18 mouse cellular contexts compared by ENCODE assay signal in the genomic region with DNA sequence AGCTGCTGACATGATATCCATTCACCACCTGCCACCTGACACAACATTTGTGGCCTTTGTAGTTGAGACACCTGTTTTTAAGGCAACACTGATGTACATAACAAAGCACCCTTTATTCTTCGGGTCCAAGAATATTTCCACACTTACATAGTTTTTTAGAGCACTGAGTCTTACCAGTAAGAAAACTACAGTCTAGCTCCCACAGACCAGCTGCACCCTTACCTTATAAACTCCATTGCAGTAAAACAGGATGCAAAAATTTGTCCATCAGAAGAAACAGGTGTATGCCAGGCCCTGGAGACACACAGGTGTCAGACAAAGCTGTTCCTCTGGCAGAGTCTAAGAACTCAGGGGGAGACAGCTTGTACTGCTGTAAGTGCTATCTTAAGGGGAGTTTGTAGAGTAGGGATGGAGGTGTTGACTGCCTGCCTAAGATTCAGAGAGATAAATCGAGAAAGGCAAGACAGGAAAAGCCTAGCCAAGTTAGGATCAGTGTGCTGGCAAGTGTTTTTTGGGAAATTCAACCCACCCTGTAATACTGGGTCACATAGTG.
"Had no signal": no experiment of that assay in that cellular context is flagged by ENCODE, and none has a peak within 500 bp of the region (broad histone marks: within the 10 kb centered on the region; RNA-seq: fewer than 3 reads in every experiment).

No protein-coding gene starts in this region.

- ATAC-seq: liver, postnatal 0 days; midbrain, embryonic 15.5 days had no signal

- H3K27ac ChIP-seq: kidney, postnatal 0 days; limb, embryonic 12.5 days; liver, embryonic 13.5 days; lung, embryonic 15.5 days; macrophage; midbrain, embryonic 15.5 days; neural tube, embryonic 13.5 days; stomach, embryonic 15.5 days had no signal

- H3K4me3 ChIP-seq: limb, embryonic 12.5 days; liver, embryonic 13.5 days; lung, embryonic 15.5 days; megakaryocyte, embryonic 14.5 days; midbrain, embryonic 15.5 days; neural tube, embryonic 13.5 days; stomach, embryonic 15.5 days had no signal

- H3K4me2 ChIP-seq: limb, embryonic 12.5 days; liver, embryonic 13.5 days; lung, embryonic 15.5 days; midbrain, embryonic 11.5 days; midbrain, embryonic 15.5 days; neural tube, embryonic 13.5 days; stomach, embryonic 15.5 days had no signal

- H3K36me3 ChIP-seq: limb, embryonic 12.5 days; liver, embryonic 13.5 days; lung, embryonic 15.5 days; midbrain, embryonic 15.5 days; neural tube, embryonic 13.5 days; stomach, embryonic 15.5 days had no signal

- DNase-seq: kidney, adult 9 months; kidney, postnatal 36 days; layer of hippocampus, adult 9-11 months; layer of hippocampus, postnatal 36 days; liver; liver, embryonic 13.5 days; liver, postnatal 0 days; lung, postnatal 14 days; right cerebral cortex, postnatal 14 days had no signal

- H3K4me1 ChIP-seq: limb, embryonic 12.5 days; liver, embryonic 13.5 days; lung, embryonic 15.5 days; megakaryocyte, embryonic 14.5 days; midbrain, embryonic 15.5 days; neural tube, embryonic 13.5 days; stomach, embryonic 15.5 days had no signal

- H3K9ac ChIP-seq: limb, embryonic 12.5 days; liver, embryonic 13.5 days; liver, postnatal 0 days; lung, embryonic 15.5 days; midbrain, embryonic 15.5 days; neural tube, embryonic 13.5 days; stomach, embryonic 15.5 days had no signal

- H3K27me3 ChIP-seq: limb, embryonic 12.5 days; liver, embryonic 13.5 days; lung, embryonic 15.5 days; megakaryocyte, embryonic 14.5 days; midbrain, embryonic 15.5 days; neural tube, embryonic 13.5 days; stomach, embryonic 15.5 days had no signal

- H3K9me3 ChIP-seq: limb, embryonic 12.5 days; liver, embryonic 13.5 days; lung, embryonic 15.5 days; midbrain, embryonic 15.5 days; neural tube, embryonic 13.5 days; stomach, embryonic 15.5 days had no signal
